In the genomic region with DNA sequence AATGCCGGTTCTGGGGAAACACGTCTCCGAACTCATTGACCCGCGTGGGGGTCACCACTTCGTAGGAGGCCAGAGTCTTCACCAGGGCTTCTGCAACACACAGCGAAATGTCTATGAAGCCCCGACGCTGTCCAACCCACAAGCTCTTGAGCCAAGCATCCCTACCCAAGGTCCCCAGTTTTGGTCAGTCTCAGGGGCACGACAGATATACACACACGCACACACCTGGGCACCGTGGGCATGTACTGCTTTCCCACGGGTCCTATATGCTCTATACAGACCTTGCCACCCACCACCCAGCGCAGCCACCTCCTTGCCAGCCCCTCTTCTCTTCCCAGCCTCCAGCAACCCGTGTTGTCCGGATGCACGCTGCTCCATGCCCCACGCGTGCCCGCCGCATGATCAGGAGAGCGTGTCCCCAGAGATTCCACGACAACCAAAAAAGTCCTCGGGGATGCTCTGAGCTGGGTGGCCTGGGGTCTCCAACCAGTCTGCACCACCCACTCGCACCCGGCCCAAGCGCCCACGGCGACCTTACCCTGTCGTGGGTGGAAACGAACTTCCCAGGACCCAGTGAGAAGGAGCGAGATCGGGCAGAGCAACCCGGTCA, we compare ENCODE assay signal across 8 mouse cellular contexts.
DNase-seq lines count a peak whose midpoint lies in the region; ATAC-seq and TF ChIP-seq lines count a peak whose summit lies in the region.

No protein-coding gene starts in this region.

- H3K4me1 ChIP-seq in kidney, postnatal 0 days (replicated peaks; ENCODE audit: insufficient read depth, low read length) = 0 out of 2 replicates have a peak, but pooled peaks cover 4% of the 10 kb centered on the region
- H3K4me1 ChIP-seq in forebrain, embryonic 15.5 days = peaks cover 23% of the 10 kb centered on the region
- H3K4me1 ChIP-seq in limb, embryonic 14.5 days (ENCODE audit: control insufficient read depth, insufficient read depth, low read length) = peaks cover 8% of the 10 kb centered on the region

- no peak for TF ChIP-seq CTCF in kidney, postnatal 0 days (IDR thresholded peaks at IDR 0.05; ENCODE audit: low read depth)

- no peaks in the 10 kb centered on the region for H3K27me3 ChIP-seq in kidney, postnatal 0 days (ENCODE audit: insufficient read depth, low read length)
- peaks cover 7% of the 10 kb centered on the region; the same call in 1 of the 2 replicates for H3K27me3 ChIP-seq in forebrain, embryonic 15.5 days
- peaks cover 22% of the 10 kb centered on the region for H3K27me3 ChIP-seq in limb, embryonic 14.5 days (ENCODE audit: control insufficient read depth, insufficient read depth, low read length)

- no peaks in the 10 kb centered on the region for H3K36me3 ChIP-seq in kidney, postnatal 0 days (ENCODE audit: insufficient read depth, low read length)
- H3K36me3 ChIP-seq in forebrain, embryonic 15.5 days = no peaks in the 10 kb centered on the region
- no peaks in the 10 kb centered on the region for H3K36me3 ChIP-seq in limb, embryonic 14.5 days (ENCODE audit: control insufficient read depth, insufficient read depth, low read length)

- H3K9ac ChIP-seq in kidney, postnatal 0 days (ENCODE audit: low read depth, low read length) = peak overlapping the region; percentile 57
- peak overlapping the region; percentile 72 for H3K9ac ChIP-seq in forebrain, embryonic 15.5 days (replicated peaks)
- H3K9ac ChIP-seq in limb, embryonic 14.5 days (ENCODE audit: low read depth, low read length, severe bottlenecking) = peak overlapping the region; percentile 61

- no peaks in the 10 kb centered on the region for H3K9me3 ChIP-seq in kidney, postnatal 0 days (replicated peaks; ENCODE audit: low read length)
- no peaks in the 10 kb centered on the region for H3K9me3 ChIP-seq in forebrain, embryonic 15.5 days
- H3K9me3 ChIP-seq in limb, embryonic 14.5 days (ENCODE audit: control insufficient read depth, low read length) = no peaks in the 10 kb centered on the region

- 1% methylated on average over 34 of the region's 34 CpGs for WGBS in kidney, postnatal 0 days
- 1% methylated on average over 34 of the region's 34 CpGs for WGBS in forebrain, embryonic 15.5 days
- under 1% methylated on average over 32 of the region's 34 CpGs for WGBS in limb, embryonic 14.5 days

- H3K27ac ChIP-seq in kidney, postnatal 0 days = no peak overlapping the region
- H3K27ac ChIP-seq in forebrain, embryonic 15.5 days (replicated peaks) = peak overlapping the region; percentile 66; the same call in 1 of the 2 replicates
- no peak overlapping the region for H3K27ac ChIP-seq in limb, embryonic 14.5 days (replicated peaks; ENCODE audit: low read depth, low read length)

- peak; percentile 38 for ATAC-seq in kidney, postnatal 0 days (replicated peaks; ENCODE audit: low FRiP score, low read depth)
- peak; percentile 77 for ATAC-seq in forebrain, embryonic 15.5 days (replicated peaks)
- ATAC-seq in limb, embryonic 14.5 days (ENCODE audit: low FRiP score, low read depth) = 0 out of 2 replicates have a peak, but pooled peaks have one; percentile 11

- DNase-seq in kidney, postnatal 0 days (ENCODE audit: low spot score) = no peak
- no peak for DNase-seq in kidney, adult 8-10 months
- DNase-seq in ZHBTc4 (ENCODE audit: low read depth, low spot score) = peak; percentile 28
- no peak for DNase-seq in limb, embryonic 14.5 days (ENCODE audit: low spot score)
- DNase-seq in right cerebral cortex, postnatal 25 days = peak; percentile 17
- DNase-seq in urinary bladder, postnatal 14 days (ENCODE audit: low spot score) = no peak
- DNase-seq in urinary bladder, postnatal 4 days (ENCODE audit: low spot score in 2 of 2) = no peak

- TF ChIP-seq POLR2A in limb, embryonic 14.5 days (IDR thresholded peaks at IDR 0.05; ENCODE audit: borderline replicate concordance, extremely low read depth, insufficient read depth, insufficient read length) = no peak

- H3K4me2 ChIP-seq in kidney, postnatal 0 days (ENCODE audit: low read length) = peak overlapping the region; percentile 95
- H3K4me2 ChIP-seq in forebrain, embryonic 15.5 days (replicated peaks) = peak overlapping the region; percentile 99
- peak overlapping the region; percentile 99 for H3K4me2 ChIP-seq in limb, embryonic 14.5 days (replicated peaks; ENCODE audit: low read depth, low read length, severe bottlenecking)

- peak overlapping the region; percentile 60 for H3K4me3 ChIP-seq in kidney, postnatal 0 days (replicated peaks; ENCODE audit: low read depth, low read length)
- H3K4me3 ChIP-seq in forebrain, embryonic 15.5 days = peak overlapping the region; percentile 92
- H3K4me3 ChIP-seq in limb, embryonic 14.5 days (replicated peaks; ENCODE audit: low read length) = peak overlapping the region; percentile 73

Comparison
In these comparisons a context has a peak if more than half of its experiments do, and no peak if none do; other contexts are left out.
1. ATAC-seq: peak in every context shown above with its lines; median percentile 77 in forebrain, embryonic 15.5 days; 38 in kidney, postnatal 0 days; 11 in limb, embryonic 14.5 days.
2. DNase-seq: peak in ZHBTc4 (single experiment) and right cerebral cortex, postnatal 25 days (single experiment); none in kidney, postnatal 0 days (single experiment), kidney, adult 8-10 months (0 of 2), limb, embryonic 14.5 days (single experiment), urinary bladder, postnatal 14 days (single experiment) and urinary bladder, postnatal 4 days (0 of 2).
3. Peak in every context shown above with its lines, with median percentiles within 50 percentile points of each other: H3K4me2 ChIP-seq, H3K4me3 ChIP-seq and H3K9ac ChIP-seq.